Mouse (Mus musculus) cerebellum, postnatal 4 days (tissue): Measurements from ENCODE around the gene Mbtd1.
"Not testable (repeated sequence)": the region's sequence is repeated elsewhere in the genome, so short reads cannot be mapped to it uniquely, and the experiment has no call there.

Experiments used
- DNase-seq, 2 experiments: peaks; one replicate each; pipeline ENCODE4 v3.0.0; 2022; ENCODE audit warnings: low spot score in 2 of 2, mixed read lengths in 1 of 2

Mbtd1 gene

GRCm38 (mm10) chr11:93885572-93886410, at the start of gene Mbtd1, which contains the start of gene Utp18:
Gene Mbtd1, plus strand, starts transcription at chr11:93885852.
Gene Utp18, minus strand, starts transcription at chr11:93885766.
- peak; percentile 96 to 99 for DNase-seq

GRCm38 (mm10) chr11:93847342-93847741, 38.3 kb upstream of the Mbtd1 start:
- DNase-seq: no peak

GRCm38 (mm10) chr11:93852546-93852945, 33.1 kb upstream of the Mbtd1 start:
- DNase-seq: no peak

GRCm38 (mm10) chr11:93856284-93856955, 29.2 kb upstream of the Mbtd1 start:
- DNase-seq: peak; percentile 87 to 89

- DNase-seq: no peak
Measured at GRCm38 (mm10) chr11:93860540-93861172, 25.0 kb upstream of the Mbtd1 start.

- DNase-seq: no peak
Measured at GRCm38 (mm10) chr11:93861193-93861592, 24.5 kb upstream of the Mbtd1 start.

- DNase-seq: no peak
Measured at GRCm38 (mm10) chr11:93862045-93862623, 23.5 kb upstream of the Mbtd1 start.

GRCm38 (mm10) chr11:93862638-93863037, 23.0 kb upstream of the Mbtd1 start:
- DNase-seq: no peak

- DNase-seq: no peak
Measured at GRCm38 (mm10) chr11:93884068-93884467, 1.6 kb upstream of the Mbtd1 start.

GRCm38 (mm10) chr11:93884901-93885571, 616 bp upstream of the Mbtd1 start:
- peak; percentile 28 to 52 for DNase-seq

GRCm38 (mm10) chr11:93886411-93887079, 893 bp downstream of the Mbtd1 start:
- DNase-seq: no peak

- DNase-seq: no peak
Measured at GRCm38 (mm10) chr11:93887080-93887447, 1.4 kb downstream of the Mbtd1 start.

- no peak for DNase-seq
Measured at GRCm38 (mm10) chr11:93897732-93898131, 12.1 kb downstream of the Mbtd1 start.

- no peak for DNase-seq
Measured at GRCm38 (mm10) chr11:93906834-93907233, 21.2 kb downstream of the Mbtd1 start.

GRCm38 (mm10) chr11:93907839-93908238, 22.2 kb downstream of the Mbtd1 start:
- DNase-seq: no peak

GRCm38 (mm10) chr11:93908829-93909228, 23.2 kb downstream of the Mbtd1 start:
- no peak for DNase-seq

GRCm38 (mm10) chr11:93911603-93912002, 26.0 kb downstream of the Mbtd1 start:
- no peak for DNase-seq

- DNase-seq: not testable (repeated sequence)
Measured at GRCm38 (mm10) chr11:93915019-93915418, 29.4 kb downstream of the Mbtd1 start.

- no peak for DNase-seq
Measured at GRCm38 (mm10) chr11:93929106-93929505, 43.5 kb downstream of the Mbtd1 start.

GRCm38 (mm10) chr11:93940906-93941305, 55.3 kb downstream of the Mbtd1 start:
- no peak for DNase-seq

GRCm38 (mm10) chr11:93944986-93945385, 59.3 kb downstream of the Mbtd1 start:
- DNase-seq: no peak
